Mouse (Mus musculus): ENCODE results near the gene Sh3gl3.

Sh3gl3 gene

GRCm38 (mm10) chr7:82173540-82173939, at the start of gene Sh3gl3:
Gene Sh3gl3, plus strand, starts transcription at chr7:82173840.
- DNase-seq (ENCODE audit: low spot score): no peak

- DNase-seq (ENCODE audit: low spot score): no peak
These were observed 35.4 kb upstream of the Sh3gl3 start for GRCm38 (mm10) chr7:82138196-82138595.

- no peak for DNase-seq (ENCODE audit: low spot score)
These were observed 26.5 kb upstream of the Sh3gl3 start for GRCm38 (mm10) chr7:82147151-82147550.

GRCm38 (mm10) chr7:82164681-82165080, 9.0 kb upstream of the Sh3gl3 start:
- no peak for DNase-seq (ENCODE audit: low spot score)

- DNase-seq (ENCODE audit: low spot score): peak; percentile 82
These were observed 1.1 kb downstream of the Sh3gl3 start for GRCm38 (mm10) chr7:82174571-82175326.

GRCm38 (mm10) chr7:82175327-82175721, 1.7 kb downstream of the Sh3gl3 start:
- DNase-seq (ENCODE audit: low spot score): no peak

- DNase-seq (ENCODE audit: low spot score): no peak
These were observed 2.6 kb downstream of the Sh3gl3 start for GRCm38 (mm10) chr7:82176192-82176591.

- no peak for DNase-seq (ENCODE audit: low spot score)
These were observed 3.7 kb downstream of the Sh3gl3 start for GRCm38 (mm10) chr7:82177336-82177735.

GRCm38 (mm10) chr7:82180919-82181318, 7.3 kb downstream of the Sh3gl3 start:
- DNase-seq (ENCODE audit: low spot score): no peak

GRCm38 (mm10) chr7:82182781-82183180, 9.1 kb downstream of the Sh3gl3 start:
- no peak for DNase-seq (ENCODE audit: low spot score)

GRCm38 (mm10) chr7:82191604-82192003, 18.0 kb downstream of the Sh3gl3 start:
- DNase-seq (ENCODE audit: low spot score): no peak

GRCm38 (mm10) chr7:82192512-82192911, 18.9 kb downstream of the Sh3gl3 start:
- no peak for DNase-seq (ENCODE audit: low spot score)

- no peak for DNase-seq (ENCODE audit: low spot score)
These were observed 29.5 kb downstream of the Sh3gl3 start for GRCm38 (mm10) chr7:82203111-82203510.

GRCm38 (mm10) chr7:82204014-82204784, 30.6 kb downstream of the Sh3gl3 start:
- DNase-seq (ENCODE audit: low spot score): no peak

GRCm38 (mm10) chr7:82204975-82205374, 31.3 kb downstream of the Sh3gl3 start:
- no peak for DNase-seq (ENCODE audit: low spot score)

GRCm38 (mm10) chr7:82206787-82207186, 33.1 kb downstream of the Sh3gl3 start:
- no peak for DNase-seq (ENCODE audit: low spot score)

GRCm38 (mm10) chr7:82221380-82221933, 47.8 kb downstream of the Sh3gl3 start:
- DNase-seq (ENCODE audit: low spot score): no peak

GRCm38 (mm10) chr7:82223906-82224846, 50.5 kb downstream of the Sh3gl3 start:
- no peak for DNase-seq (ENCODE audit: low spot score)

GRCm38 (mm10) chr7:82233201-82233600, 59.6 kb downstream of the Sh3gl3 start:
- no peak for DNase-seq (ENCODE audit: low spot score)

GRCm38 (mm10) chr7:82234010-82234897, 60.6 kb downstream of the Sh3gl3 start:
- DNase-seq (ENCODE audit: low spot score): no peak

- no peak for DNase-seq (ENCODE audit: low spot score)
These were observed 61.3 kb downstream of the Sh3gl3 start for GRCm38 (mm10) chr7:82234898-82235290.

All from ovary, postnatal 36 days (tissue).